ENCODE assay signal across 8 mouse cellular contexts in the genomic region with DNA sequence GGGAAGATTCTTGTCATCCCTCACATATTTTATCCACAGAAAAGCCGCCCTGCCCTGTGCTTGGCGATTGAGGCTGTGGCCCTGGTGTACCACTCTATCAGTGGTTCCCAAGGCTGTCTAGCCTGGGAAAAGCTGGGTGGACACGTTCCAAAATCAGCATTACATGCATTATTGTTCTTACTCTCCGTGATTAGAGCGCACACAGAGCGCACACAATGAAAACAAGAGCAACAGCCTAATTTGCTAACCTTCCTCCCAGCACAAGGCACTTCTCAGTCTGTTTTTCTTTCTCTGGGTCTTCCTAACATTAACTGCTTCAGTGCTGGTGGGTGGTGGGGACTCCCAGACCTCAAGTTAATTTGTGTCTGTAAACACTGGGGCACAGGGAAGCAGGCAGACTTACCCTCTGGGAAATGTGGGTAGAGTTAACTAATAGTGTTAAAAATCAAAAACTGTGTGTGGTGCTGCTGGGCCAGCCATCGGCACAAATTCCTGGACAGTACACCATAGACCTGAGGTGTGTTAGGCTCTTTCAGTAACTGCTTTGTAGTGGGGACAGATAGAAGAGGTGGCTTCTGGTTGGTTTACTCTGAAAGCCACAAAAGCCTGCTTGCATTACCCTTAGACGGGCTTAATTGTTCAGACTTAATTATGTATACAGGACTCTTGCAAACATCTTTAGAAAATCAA.
DNase-seq lines count a peak whose midpoint lies in the region; ATAC-seq lines count a peak whose summit lies in the region.

No protein-coding gene starts in this region.

- H3K27ac ChIP-seq in intestine, embryonic 16.5 days (ENCODE audit: low read length): no peak overlapping the region

- no peaks in the 10 kb centered on the region for H3K4me1 ChIP-seq in intestine, embryonic 16.5 days (ENCODE audit: control insufficient read depth, insufficient read depth, low read length)

- H3K4me3 ChIP-seq in intestine, embryonic 16.5 days (ENCODE audit: low read length): peak overlapping the region; percentile 22; the same call in 1 of the 2 replicates

- H3K9me3 ChIP-seq in intestine, embryonic 16.5 days (ENCODE audit: control insufficient read depth, low read length): no peaks in the 10 kb centered on the region

- ATAC-seq in intestine, embryonic 16.5 days: no peak; the same call in 1 of the 2 replicates

- H3K27me3 ChIP-seq in intestine, embryonic 16.5 days (replicated peaks; ENCODE audit: control insufficient read depth, insufficient read depth, low read length): no peaks in the 10 kb centered on the region

- DNase-seq in lung, adult 18-20 months: peak; percentile 0 to 2
- no peak for DNase-seq in lung, postnatal 25 days (ENCODE audit: low spot score)
- peak; percentile 20 for DNase-seq in forelimb bud, embryonic 11.5 days (ENCODE audit: low read depth, low spot score)
- peak; percentile 30 for DNase-seq in neural tube, embryonic 10.5 days (ENCODE audit: extremely low spot score, low spot score)
- DNase-seq in spleen, postnatal 36 days (ENCODE audit: low spot score in 2 of 2): no peak
- DNase-seq in thymus, postnatal 4 days: no peak
- DNase-seq in cerebellum, adult 18-20 months: no peak

- H3K4me2 ChIP-seq in intestine, embryonic 16.5 days (ENCODE audit: low read depth, low read length): peak overlapping the region; percentile 31

- no peaks in the 10 kb centered on the region for H3K36me3 ChIP-seq in intestine, embryonic 16.5 days (ENCODE audit: control insufficient read depth, insufficient read depth, low read length)

- peak overlapping the region; percentile 32; the same call in 1 of the 2 replicates for H3K9ac ChIP-seq in intestine, embryonic 16.5 days (ENCODE audit: low read depth, low read length)

- 12% methylated on average over 8 of the region's 8 CpGs for WGBS in intestine, embryonic 16.5 days

Comparison
In these comparisons a context has a peak if more than half of its experiments do, and no peak if none do; other contexts are left out.
1. DNase-seq: peak in lung, adult 18-20 months (2 of 2), forelimb bud, embryonic 11.5 days (single experiment) and neural tube, embryonic 10.5 days (single experiment); none in lung, postnatal 25 days (single experiment), spleen, postnatal 36 days (0 of 2), thymus, postnatal 4 days (single experiment) and cerebellum, adult 18-20 months (0 of 2).